Mouse (Mus musculus): ENCODE measurements at regions not wholly inside any gene's neighbourhood (a gene's known extent, or its start where the extent isn't known, plus 50 kb on each side); places are given as distances from the start of the nearest gene placed in this dataset.

DNA sequence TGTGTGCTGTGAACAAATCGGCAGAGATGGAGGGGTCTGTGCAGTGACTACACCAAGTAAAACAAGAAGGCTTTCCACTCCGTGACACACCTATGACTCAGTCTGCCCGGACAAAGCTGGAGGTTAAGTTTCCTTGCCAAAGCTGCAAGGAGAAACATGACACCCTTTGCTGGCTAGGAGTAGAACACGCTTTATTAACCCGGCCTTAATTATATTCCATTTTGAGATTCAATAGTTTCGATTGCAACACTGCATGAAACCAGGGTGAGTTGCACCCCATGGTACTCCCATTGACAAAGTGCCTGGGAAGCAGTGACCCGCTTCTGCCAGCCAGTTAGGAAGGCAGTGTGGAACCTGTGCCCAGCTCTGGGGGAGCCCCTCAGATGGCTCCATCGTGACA, 256.2 kb upstream of the Gm26657 start:
- Histone ChIP-seq H3K79me2 (ENCODE audit: inconsistent target) (no peaks in the 10 kb centered on the region), H3K27ac (no peak overlapping the region), H3K36me3 (ENCODE audit: inconsistent target) (no peaks in the 10 kb centered on the region), H3K4me3 (ENCODE audit: inconsistent target) (no peak overlapping the region)
- 96% methylated on average over 8 of the region's 8 CpGs for WGBS (ENCODE audit: missing documents)

DNA sequence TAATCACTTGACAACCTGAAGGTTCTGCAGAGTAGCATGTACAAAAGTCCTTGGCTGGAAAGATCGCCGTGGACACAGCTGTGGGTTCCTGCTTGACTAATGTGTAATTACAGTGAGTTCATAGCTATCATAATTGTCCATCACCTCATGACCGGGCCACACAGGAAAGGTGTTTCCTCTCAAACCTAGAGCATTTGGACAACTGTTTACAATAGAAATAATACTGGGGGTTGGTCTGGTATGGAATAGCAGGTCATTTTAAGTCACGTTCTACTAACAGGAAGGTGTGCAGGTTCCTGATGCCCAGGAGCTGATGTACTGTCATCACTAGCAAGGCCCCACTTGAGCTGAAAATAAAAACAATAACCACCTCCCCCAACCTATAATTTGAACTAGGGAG, 283.1 kb upstream of the Gm26657 start:
- WGBS (ENCODE audit: missing documents): 72% methylated on average over 4 of the region's 4 CpGs
- no peak overlapping the region for H3K27ac ChIP-seq
- no peaks in the 10 kb centered on the region for H3K79me2 ChIP-seq (ENCODE audit: inconsistent target)
- no peak overlapping the region for H3K4me3 ChIP-seq (ENCODE audit: inconsistent target)
- H3K36me3 ChIP-seq (ENCODE audit: inconsistent target): no peaks in the 10 kb centered on the region

DNA sequence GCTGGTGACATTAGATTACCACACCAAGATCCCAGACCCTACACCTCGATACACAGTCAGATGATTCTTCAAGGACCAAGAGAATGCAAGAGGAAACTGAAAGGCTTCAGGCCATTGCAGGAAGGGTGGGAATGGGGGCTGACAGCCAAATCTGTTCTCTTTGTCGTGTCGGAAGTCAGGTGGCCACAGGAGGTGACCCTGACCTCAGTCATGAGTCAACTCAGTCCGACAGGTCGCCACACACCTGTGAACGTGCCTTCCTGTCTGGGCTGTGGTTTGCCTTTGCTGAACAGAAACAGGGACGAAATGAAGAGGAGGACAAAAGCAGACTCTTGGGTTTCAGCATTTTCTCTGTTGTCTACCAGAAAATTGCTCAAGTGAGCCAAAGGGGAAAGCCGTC, 318.3 kb upstream of the Gm26657 start:
- no peaks in the 10 kb centered on the region for H3K79me2 ChIP-seq (ENCODE audit: inconsistent target)
- no peaks in the 10 kb centered on the region for H3K36me3 ChIP-seq (ENCODE audit: inconsistent target)
- WGBS (ENCODE audit: missing documents): 18% methylated on average over 8 of the region's 8 CpGs
- H3K4me3 ChIP-seq (ENCODE audit: inconsistent target): no peak overlapping the region
- H3K27ac ChIP-seq: no peak overlapping the region

DNA sequence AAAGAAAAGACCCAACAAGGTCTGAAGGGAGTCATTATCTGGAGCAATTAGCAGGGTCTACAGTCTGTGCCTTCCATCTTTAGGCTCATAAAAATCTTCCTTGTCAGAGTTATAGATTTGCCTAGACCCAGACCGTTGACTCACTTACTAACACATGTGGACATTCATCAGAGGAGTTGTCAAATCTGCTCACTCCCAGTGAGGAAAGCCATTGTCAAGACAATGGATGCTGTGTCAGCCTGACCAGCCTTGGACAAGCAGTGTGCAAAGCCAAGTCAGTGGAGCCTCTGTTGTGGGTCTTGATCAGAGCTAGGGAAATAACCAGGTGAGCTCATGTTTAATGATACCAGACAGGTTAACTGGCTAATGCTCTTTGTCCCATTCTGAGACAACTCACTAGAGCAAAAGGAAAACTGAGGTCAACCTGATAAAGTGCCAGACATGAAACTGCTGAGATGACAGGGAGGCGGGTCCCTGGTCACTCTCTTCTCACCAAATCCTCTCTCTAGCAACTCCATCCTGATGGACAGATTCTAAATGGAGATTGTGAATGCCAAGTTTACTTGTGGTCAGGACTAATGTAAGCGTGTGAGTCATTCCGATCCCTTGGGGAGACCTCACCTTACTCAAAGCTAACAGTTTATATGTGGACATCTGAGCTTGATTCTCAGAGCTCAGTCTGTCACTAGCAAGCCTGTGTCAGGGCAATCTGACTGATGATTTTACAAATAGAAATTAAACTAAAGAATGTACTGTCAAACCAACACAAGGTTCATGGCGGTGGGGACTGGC, 320.6 kb upstream of the Gm26657 start:
- Histone ChIP-seq H3K36me3 (ENCODE audit: inconsistent target) (no peaks in the 10 kb centered on the region), H3K27ac (no peak overlapping the region), H3K4me3 (ENCODE audit: inconsistent target) (no peak overlapping the region), H3K79me2 (ENCODE audit: inconsistent target) (no peaks in the 10 kb centered on the region)
- WGBS (ENCODE audit: missing documents): 93% methylated on average over 5 of the region's 5 CpGs

DNA sequence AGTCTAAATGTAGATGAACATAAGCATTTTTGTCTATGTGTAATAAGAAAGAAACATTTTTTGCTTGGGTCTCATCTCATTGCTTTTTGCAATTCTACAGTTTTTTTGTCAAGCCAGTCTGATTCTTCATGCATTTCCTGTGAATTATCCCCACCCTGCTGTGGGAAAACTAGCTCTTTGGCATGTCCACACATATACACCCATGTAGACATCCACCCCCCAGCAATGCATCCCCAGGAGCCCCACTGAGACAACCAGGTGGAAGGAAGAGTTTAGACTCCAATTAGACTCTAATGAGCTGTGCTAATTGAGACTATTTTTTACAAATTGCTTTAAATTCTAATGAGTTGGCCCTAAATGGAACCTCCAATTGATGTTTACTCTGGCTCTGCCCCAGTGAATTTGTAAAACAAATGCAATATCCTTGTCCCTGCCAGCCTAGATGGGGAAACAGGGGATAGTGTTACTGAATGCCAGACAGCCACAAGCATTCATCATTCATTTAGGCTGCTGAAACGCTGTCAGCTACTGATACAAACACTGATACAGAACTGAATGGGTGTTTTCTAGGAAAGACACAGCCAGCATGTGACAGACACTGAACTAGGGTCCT, 328.7 kb upstream of the Gm26657 start:
- Histone ChIP-seq H3K4me3 (ENCODE audit: inconsistent target) (no peak overlapping the region), H3K36me3 (ENCODE audit: inconsistent target) (no peaks in the 10 kb centered on the region), H3K79me2 (ENCODE audit: inconsistent target) (no peaks in the 10 kb centered on the region), H3K27ac (no peak overlapping the region)
- 50% methylated on average over 1 of the region's 1 CpGs for WGBS (ENCODE audit: missing documents)

DNA sequence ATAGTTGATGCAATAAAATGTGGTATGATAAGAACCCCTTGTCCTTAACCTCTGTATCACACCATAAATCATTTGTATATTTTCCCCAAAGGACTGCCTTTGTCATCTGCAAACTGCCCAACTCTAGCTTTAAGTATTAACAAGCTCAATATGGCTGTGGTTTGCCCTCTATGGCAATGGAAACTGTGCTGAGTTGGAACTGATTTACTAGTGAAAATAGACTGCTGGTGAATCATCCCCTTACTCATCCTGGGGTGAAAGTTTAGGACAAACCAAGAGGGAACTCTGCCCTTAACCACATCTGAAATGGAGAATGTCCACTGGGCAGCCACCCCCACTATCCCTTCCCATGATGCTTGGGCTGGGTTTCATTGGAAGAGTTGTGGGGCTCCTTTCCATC, 346.1 kb upstream of the Gm26657 start:
- no peaks in the 10 kb centered on the region for H3K36me3 ChIP-seq (ENCODE audit: inconsistent target)
- no peaks in the 10 kb centered on the region for H3K79me2 ChIP-seq (ENCODE audit: inconsistent target)
- no peak overlapping the region for H3K4me3 ChIP-seq (ENCODE audit: inconsistent target)
- H3K27ac ChIP-seq: no peak overlapping the region

DNA sequence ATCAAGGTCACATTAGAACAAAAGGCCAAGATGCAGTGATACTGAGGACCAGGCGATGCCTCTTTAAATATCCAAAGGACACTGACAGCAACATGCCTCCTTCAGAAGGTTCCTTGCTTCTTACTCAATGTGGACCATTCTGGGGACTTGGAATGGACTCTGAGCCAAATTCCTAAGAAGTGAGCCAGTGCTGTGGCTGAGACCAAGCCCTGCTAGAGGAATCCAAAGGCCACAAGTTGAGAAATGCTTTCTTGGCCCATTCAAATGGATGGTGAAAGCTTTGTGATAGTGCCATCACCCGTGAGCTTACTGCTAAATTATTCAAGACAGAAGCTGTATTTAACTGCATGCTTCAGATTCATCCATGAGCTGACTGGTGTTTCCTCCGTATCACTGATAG, 352.8 kb upstream of the Gm26657 start:
- H3K27ac ChIP-seq: no peak overlapping the region
- WGBS (ENCODE audit: missing documents): 95% methylated on average over 3 of the region's 3 CpGs
- no peaks in the 10 kb centered on the region for H3K79me2 ChIP-seq (ENCODE audit: inconsistent target)
- H3K4me3 ChIP-seq (ENCODE audit: inconsistent target): no peak overlapping the region
- H3K36me3 ChIP-seq (ENCODE audit: inconsistent target): no peaks in the 10 kb centered on the region

DNA sequence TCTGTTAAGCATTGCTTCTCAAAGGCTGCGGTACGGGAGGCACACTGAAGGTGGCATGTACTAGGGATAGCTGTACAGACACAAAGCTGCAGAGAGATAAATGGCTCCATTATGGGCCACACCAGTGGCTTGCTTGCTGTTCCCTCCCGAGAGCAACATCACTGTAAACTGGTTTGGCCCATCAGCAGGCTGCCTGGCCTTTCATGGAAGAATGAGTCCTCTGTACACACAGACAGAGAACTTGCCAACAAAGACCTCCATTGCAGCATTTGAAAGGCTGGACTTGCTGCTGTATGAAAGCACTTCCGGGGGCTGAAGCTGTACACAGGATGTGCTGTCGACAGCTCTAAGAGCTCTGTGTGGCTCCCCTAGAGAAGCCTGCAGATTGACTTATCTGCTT, 364.1 kb upstream of the Gm26657 start:
- 86% methylated on average over 5 of the region's 5 CpGs for whole genome bisulfite sequencing (ENCODE audit: missing documents)
- H3K4me3 ChIP-seq (ENCODE audit: inconsistent target): no peak overlapping the region
- H3K79me2 ChIP-seq (ENCODE audit: inconsistent target): no peaks in the 10 kb centered on the region
- no peak overlapping the region for H3K27ac ChIP-seq
- H3K36me3 ChIP-seq (ENCODE audit: inconsistent target): no peaks in the 10 kb centered on the region

DNA sequence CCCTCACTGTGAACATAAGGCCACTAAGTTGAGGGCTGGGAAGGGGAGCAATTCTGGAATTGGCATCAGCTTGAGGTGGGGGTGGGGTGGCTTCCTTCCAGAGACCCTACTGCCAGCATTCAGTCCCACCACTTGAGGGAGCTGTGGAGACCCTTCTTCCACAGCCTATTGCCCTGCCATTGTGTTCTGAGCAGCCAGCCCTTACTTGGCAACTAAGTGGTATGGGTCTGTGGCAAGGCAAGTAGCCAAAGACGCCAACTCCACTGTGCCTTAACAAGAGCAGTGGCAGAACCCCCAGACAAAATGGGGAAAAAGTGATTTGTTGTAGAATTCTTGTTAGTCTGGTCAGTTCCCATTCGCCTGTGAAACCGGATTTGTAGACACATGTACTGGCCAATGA, 365.4 kb upstream of the Gm26657 start:
- H3K27ac ChIP-seq: no peak overlapping the region
- no peak overlapping the region for H3K4me3 ChIP-seq (ENCODE audit: inconsistent target)
- H3K36me3 ChIP-seq (ENCODE audit: inconsistent target): no peaks in the 10 kb centered on the region
- 87% methylated on average over 3 of the region's 3 CpGs for WGBS (ENCODE audit: missing documents)
- H3K79me2 ChIP-seq (ENCODE audit: inconsistent target): no peaks in the 10 kb centered on the region

DNA sequence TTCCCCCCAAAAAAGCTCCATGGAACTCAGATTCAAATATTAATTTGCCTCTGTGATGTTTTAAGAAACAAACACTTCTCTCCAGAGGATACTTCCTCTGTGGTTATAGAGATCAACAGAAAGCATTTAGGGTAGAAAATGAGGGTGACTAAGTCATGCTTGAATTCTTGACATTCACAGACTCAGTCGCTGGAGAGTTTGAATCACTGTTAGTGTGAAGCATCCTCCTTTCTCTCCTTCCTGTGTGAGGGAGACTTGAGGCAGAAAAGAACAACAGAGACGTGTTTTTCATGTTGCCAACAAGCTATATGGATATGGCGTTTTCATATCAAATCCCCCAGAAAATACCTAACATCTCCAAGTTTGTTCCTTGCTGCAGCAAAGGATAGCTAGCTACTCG, 366.1 kb upstream of the Gm26657 start:
- 79% methylated on average over 4 of the region's 4 CpGs for WGBS (ENCODE audit: missing documents)

DNA sequence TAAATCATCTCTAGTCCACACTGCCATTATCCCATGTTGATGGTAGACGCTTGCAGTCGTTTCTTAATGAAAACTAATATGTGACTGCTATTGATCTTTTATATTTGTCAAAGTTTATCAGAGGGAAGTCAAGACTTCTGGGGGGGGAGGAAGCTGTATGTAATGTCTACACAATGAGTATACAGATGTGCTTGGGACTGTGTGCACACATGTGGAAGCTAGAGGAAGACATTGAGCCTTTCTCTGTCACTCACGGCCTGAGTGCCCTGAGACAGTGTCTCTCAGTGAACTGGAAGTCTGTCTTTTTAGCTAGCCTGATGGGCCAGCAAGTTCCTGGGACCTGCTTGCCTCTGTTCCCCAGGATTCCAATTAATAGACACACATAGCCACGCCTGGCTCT, 366.7 kb upstream of the Gm26657 start:
- 96% methylated on average over 4 of the region's 4 CpGs for WGBS (ENCODE audit: missing documents)
- H3K27ac ChIP-seq: no peak overlapping the region
- H3K79me2 ChIP-seq (ENCODE audit: inconsistent target): no peaks in the 10 kb centered on the region
- no peaks in the 10 kb centered on the region for H3K36me3 ChIP-seq (ENCODE audit: inconsistent target)
- H3K4me3 ChIP-seq (ENCODE audit: inconsistent target): no peak overlapping the region

More for the DNA sequence above, 366.1 kb upstream of the Gm26657 start:
- Histone ChIP-seq H3K36me3 (ENCODE audit: inconsistent target) (no peaks in the 10 kb centered on the region), H3K79me2 (ENCODE audit: inconsistent target) (no peaks in the 10 kb centered on the region), H3K4me3 (ENCODE audit: inconsistent target) (no peak overlapping the region), H3K27ac (no peak overlapping the region)

DNA sequence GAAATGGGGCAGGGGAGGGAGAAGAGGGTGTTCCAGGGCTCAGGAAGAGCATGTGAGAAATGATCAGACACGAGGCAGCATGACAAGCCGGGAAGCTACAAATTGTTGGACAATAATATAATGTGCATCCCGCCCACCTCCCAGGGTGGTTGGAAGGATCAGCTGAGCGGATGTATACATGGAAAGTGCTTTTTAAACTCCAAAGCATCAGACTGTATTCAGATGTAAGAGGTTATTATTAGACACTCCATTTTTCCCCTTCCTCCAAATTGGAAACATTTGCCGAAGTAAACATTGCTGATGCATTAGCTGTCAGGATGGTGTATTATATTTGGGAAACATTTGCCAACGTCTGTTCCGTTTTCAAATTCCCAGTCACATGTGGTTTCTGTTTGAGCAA, 367.2 kb upstream of the Gm26657 start:
- whole genome bisulfite sequencing (ENCODE audit: missing documents): 88% methylated on average over 7 of the region's 7 CpGs
- Histone ChIP-seq H3K4me3 (ENCODE audit: inconsistent target) (no peak overlapping the region), H3K27ac (no peak overlapping the region), H3K36me3 (ENCODE audit: inconsistent target) (no peaks in the 10 kb centered on the region), H3K79me2 (ENCODE audit: inconsistent target) (no peaks in the 10 kb centered on the region)

DNA sequence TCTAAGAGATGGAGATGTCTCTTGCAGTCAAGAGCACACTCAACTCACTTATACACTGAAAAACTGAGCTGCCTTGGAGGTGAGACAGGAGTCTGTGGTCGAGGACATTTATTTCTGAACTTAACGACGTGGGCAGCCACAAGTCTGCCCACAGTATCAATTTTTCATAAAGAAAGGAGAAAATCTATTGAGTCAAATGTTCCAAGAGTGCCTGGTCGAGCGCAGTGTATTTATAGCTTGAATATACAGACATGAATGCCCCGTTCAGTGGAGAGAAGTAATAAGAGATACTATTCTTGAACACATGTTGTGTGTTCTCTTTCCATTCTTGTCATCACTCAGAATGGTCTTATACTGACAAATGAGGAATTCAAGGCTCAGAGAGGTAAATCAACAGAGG, 375.3 kb upstream of the Gm26657 start:
- H3K4me3 ChIP-seq (ENCODE audit: inconsistent target): no peak overlapping the region
- WGBS (ENCODE audit: missing documents): 74% methylated on average over 6 of the region's 6 CpGs
- no peaks in the 10 kb centered on the region for H3K79me2 ChIP-seq (ENCODE audit: inconsistent target)
- H3K36me3 ChIP-seq (ENCODE audit: inconsistent target): no peaks in the 10 kb centered on the region
- no peak overlapping the region for H3K27ac ChIP-seq

DNA sequence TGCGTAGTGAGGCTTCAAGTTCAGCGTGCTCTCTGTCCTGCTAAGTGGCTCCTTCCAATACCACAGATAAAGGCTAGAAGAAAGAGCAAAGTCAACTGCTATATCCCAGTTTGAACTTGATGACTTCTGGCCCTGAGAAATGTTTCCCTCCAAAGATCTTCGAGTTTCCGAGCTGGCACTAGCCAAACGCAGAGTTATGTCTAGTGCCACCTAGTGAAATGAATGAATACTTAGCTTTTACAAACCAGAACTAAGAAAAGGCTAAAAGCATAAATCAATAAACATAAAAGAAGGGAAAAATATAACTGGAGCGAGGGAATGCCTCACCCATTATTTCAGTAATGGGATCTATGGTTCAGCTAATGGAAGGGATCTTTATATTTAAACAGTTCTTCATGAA, 377.7 kb upstream of the Gm26657 start:
- Histone ChIP-seq H3K36me3 (ENCODE audit: inconsistent target) (no peaks in the 10 kb centered on the region), H3K4me3 (ENCODE audit: inconsistent target) (no peak overlapping the region), H3K27ac (no peak overlapping the region), H3K79me2 (ENCODE audit: inconsistent target) (no peaks in the 10 kb centered on the region)
- WGBS (ENCODE audit: missing documents): 38% methylated on average over 6 of the region's 6 CpGs

DNA sequence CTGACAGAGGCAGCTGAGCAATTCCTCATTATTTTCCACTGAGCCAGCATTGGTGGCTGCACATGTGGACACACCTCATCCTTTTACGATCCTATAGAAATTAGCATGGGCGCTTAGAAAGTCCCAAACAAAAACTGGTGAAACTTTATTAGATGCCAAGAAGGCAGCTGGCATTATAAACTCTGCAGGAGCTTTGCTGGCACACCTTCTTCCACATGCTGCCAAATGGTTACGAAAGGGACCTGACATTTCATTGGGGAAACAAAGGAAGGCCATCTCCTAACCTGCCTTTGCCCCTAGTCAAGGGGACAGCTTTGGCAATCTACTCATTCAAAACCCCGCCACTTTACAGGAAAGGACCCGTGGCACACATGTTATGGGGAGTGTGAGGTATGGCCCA, 390.7 kb upstream of the Gm26657 start:
- no peaks in the 10 kb centered on the region for H3K79me2 ChIP-seq (ENCODE audit: inconsistent target)
- WGBS (ENCODE audit: missing documents): 95% methylated on average over 5 of the region's 5 CpGs
- H3K4me3 ChIP-seq (ENCODE audit: inconsistent target): no peak overlapping the region
- H3K36me3 ChIP-seq (ENCODE audit: inconsistent target): no peaks in the 10 kb centered on the region
- H3K27ac ChIP-seq: no peak overlapping the region

DNA sequence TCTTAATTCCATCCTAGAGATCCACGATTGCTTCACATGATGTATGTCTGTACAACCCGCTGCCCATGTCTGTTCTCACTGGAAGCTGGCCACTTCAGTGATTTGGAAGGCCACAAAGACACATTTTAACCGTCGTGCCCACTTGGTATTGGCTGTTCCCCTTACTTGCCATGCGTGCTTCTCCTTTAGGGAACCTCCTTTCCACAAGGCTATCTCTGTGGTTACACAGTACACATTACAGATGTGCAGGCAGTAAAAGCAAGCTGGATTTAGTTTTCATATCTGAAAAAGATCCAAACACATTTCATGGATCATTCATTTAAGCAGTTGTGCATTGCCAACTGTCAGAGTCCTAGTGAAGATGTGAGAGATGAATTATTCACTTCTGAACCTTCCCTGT, 414.7 kb upstream of the Gm26657 start:
- H3K79me2 ChIP-seq (ENCODE audit: inconsistent target): no peaks in the 10 kb centered on the region
- H3K36me3 ChIP-seq (ENCODE audit: inconsistent target): no peaks in the 10 kb centered on the region
- WGBS (ENCODE audit: missing documents): 78% methylated on average over 5 of the region's 5 CpGs
- no peak overlapping the region for H3K27ac ChIP-seq
- H3K4me3 ChIP-seq (ENCODE audit: inconsistent target): no peak overlapping the region

Measured in macrophage (primary cell).